Mouse (Mus musculus) heart, adult 9 months (tissue): ENCODE measurements around the gene Susd2.

Experiments used
- DNase-seq, 2 experiments: peaks; one replicate each; pipeline ENCODE4 v3.0.0; 2022; ENCODE audit warnings: low spot score in 2 of 2

The Susd2 gene

GRCm38 (mm10) chr10:75626991-75627390, 16.8 kb downstream of the Susd2 start:
- DNase-seq, result no peak

DNA sequence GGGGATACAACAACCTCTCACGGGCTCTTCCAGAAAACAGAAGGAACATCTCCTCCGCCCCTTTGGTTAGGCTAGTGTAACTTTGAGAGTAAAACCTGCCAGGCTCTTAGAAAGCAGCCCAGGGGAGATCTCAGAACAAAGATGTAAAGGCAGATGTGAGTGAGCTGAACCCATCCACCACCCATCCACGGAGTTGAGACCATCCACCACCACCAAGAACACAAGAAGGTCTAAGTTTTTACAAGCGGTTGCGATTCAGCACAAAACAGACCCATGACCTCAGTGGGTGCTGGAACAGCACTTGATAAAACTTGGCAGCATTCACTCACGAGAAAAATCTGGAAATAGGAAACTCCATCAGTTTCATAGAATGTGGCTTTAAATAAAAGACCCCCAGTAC, 17.9 kb downstream of the Susd2 start:
- no peak for DNase-seq

DNA sequence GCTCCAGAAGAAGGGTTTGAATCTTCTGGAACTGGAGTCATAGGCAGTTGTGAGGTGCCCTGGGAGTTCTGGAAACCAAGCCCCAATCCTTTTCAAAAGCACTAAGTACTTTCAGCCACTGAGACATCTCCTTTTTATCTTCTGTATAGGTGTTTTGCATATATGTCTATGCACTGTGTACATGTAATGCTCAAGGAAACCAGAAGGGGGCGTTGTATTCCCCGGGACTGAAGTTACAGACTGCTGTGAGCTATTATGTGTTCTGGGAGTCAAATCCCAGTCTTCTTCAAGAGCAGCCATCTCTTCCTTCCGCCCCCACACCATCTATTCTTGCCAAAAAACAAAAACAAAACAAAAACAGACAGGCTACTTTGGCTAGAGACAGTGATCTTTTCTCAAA, 23.0 kb downstream of the Susd2 start:
- DNase-seq, result no peak

DNA sequence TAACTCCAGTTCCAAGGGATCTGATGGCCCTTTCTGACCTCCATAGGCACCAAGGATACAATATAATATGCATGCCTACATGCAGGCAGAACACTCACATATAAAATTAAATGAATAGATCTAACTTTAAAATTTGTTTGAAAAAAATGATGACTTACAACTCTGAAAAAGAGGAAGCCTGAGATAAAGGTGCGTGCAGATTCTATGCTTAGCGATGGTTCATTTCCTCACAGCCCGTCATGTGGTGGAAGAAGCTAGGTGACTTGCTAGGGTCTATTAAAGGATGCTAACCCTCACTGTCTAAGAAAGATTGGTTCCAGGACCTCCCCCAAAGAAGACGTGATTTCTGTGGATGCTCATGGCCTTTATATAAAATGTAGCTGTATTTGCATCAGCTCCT, 27.8 kb downstream of the Susd2 start:
- DNase-seq, result no peak

- no peak for DNase-seq
These were observed 33.3 kb downstream of the Susd2 start for GRCm38 (mm10) chr10:75610486-75610885.

DNA sequence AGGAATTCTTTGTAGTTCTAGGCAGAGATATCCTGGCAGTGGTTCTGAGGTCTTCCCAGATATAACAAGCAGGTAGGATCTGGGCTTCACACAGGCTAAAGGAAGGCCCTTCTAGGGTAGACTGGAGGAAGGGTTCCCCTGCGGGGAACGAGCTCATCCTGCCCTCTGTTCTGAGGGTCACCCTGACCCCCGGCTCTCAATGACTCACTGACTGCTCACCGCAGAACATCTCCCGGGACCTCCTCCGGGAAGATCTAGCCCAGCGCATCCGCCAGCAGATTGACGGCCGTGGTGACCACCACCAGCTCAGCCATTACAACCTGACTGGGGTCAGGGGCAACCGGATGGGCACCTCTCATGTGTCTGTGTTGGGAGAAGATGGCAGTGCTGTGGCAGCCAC, 34.8 kb downstream of the Susd2 start:
- no peak for DNase-seq

- no peak for DNase-seq
These were observed 36.6 kb downstream of the Susd2 start for GRCm38 (mm10) chr10:75607253-75607652.

GRCm38 (mm10) chr10:75605162-75605846, 38.5 kb downstream of the Susd2 start:
- DNase-seq, result no peak

DNA sequence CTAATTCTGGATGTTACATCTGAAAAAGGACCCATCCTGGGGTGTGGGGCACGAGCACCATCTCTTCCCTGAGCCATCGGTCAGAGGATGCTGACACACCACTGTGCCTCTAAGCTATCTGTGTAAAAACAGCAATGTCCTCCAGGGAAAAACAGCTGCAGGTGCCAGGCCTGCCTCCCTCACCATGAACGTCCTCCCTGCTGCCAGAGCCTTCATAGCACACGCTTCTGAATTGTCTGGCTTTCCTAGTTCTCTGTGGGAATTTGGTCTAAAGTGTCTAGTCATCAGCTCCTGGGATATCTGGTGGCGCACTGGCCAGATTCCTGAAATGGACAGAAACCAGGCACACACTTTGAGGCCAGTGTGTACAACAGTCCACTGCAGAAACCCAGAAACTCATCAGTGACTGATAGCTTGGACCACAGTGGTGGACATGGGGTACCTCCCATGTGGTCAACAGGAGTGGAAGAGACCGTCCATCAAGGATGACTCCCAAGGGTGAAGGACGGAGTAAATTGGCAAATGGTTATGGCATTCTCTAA, 43.5 kb downstream of the Susd2 start:
- DNase-seq, result peak in 1 of 2 experiments; percentile 28

DNA sequence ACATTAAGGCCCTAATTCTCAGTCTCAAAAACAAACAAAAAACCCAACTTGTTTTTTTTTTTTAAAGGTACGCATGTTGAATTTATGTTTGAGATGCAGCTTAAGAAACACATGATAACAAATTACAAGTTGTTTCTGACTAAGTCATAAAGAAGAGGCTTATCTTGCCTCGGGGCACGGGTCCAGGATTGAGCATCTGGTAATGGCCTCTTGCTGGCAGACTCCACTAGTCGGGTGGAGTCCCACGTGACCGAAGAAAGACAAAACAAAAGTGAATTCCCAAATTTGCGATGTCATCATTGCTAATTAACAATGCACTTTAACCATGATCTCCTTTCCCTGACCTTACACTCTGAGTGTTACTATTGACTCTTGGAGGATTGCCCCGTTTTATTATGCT, 47.8 kb downstream of the Susd2 start:
- peak; percentile 81 to 88 for DNase-seq

DNA sequence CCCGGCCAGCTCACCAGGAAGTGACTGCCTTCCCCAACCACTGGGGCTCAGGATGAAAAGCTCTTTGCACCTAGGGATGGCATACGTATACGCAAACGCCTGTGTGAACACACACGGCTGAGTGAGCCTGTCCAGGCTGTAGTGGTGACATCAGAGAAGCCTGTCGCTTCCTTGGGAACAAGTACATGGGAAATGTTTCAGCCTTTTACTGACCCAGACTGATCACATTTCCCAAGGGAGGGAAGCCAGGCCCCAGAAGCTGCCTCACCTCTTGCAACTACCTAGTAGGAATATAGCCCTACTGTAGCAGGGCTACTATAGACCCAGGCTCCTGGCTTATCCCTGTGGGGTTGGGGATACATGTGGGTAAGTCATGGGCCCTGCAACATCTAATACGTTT, 51.2 kb downstream of the Susd2 start:
- no peak for DNase-seq

GRCm38 (mm10) chr10:75591211-75591894, 52.5 kb downstream of the Susd2 start:
- peak; percentile 74 to 83 for DNase-seq

GRCm38 (mm10) chr10:75589651-75590050, 54.2 kb downstream of the Susd2 start:
- DNase-seq, result peak in 1 of 2 experiments; percentile 59

DNA sequence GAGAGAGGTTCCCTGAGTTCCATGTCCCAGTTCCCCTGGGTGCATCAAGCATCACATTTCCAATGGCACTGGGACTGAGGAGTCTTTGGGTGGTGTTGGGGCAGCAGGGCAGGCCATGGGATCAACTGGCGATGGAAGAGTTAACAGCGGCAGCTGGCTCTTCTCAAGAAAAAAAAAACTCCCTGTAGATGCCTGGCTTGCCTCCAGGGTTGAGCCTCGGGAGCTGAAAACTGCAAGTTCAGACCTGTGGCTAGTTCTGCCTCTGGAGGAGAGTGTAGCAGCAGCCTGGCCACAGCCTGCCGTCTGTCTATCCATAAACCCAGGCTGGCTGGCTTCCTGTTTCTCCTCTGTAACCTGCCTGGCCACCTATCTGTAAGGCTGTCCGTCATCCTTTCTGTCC, 54.7 kb downstream of the Susd2 start, which contains the start of gene Ggt5:
Gene Ggt5 (plus strand): TSS at position 212 of the 400 bp plus-strand sequence.
- peak; percentile 62 to 78 for DNase-seq

GRCm38 (mm10) chr10:75588336-75588735, 55.5 kb downstream of the Susd2 start:
- DNase-seq, result peak in 1 of 2 experiments; percentile 40

DNA sequence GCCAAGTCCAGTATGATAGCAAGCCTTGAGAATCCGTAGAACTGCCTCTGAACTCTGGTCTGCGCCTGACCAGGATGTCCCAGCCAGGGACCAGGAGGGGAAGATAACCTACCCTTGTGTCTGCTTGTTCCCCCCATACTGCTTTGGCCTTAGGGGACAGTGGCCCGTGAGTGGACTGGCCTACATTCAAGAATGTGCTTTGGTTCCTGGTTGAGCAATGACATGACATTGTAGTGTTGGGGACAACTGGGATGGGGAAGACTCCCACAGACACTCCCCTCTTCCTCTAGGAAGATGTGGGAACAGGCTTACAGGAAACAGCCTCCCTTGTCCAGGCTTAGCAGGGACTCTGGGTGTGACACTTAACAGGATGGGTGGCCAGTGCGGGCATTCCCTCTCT, 56.0 kb downstream of the Susd2 start:
- DNase-seq, result peak; percentile 65 to 80
